Mouse (Mus musculus) heart, postnatal 0 days (tissue): ENCODE measurements around the gene Nat8f2.
"Not testable (repeated sequence)": the region's sequence is repeated elsewhere in the genome, so short reads cannot be mapped to it uniquely, and the experiment has no call there.

Source experiments
- CTCF ChIP-seq: IDR thresholded peaks from 2 replicates; pipeline ENCODE4 v1.5.1; 2016; ENCODE audit warnings: antibody characterized with exemption, control low read depth, low read depth
- EP300 ChIP-seq: IDR thresholded peaks from 2 replicates; pipeline ENCODE4 v1.6.1; 2016; ENCODE audit warnings: antibody characterized with exemption, low read depth

DNA sequence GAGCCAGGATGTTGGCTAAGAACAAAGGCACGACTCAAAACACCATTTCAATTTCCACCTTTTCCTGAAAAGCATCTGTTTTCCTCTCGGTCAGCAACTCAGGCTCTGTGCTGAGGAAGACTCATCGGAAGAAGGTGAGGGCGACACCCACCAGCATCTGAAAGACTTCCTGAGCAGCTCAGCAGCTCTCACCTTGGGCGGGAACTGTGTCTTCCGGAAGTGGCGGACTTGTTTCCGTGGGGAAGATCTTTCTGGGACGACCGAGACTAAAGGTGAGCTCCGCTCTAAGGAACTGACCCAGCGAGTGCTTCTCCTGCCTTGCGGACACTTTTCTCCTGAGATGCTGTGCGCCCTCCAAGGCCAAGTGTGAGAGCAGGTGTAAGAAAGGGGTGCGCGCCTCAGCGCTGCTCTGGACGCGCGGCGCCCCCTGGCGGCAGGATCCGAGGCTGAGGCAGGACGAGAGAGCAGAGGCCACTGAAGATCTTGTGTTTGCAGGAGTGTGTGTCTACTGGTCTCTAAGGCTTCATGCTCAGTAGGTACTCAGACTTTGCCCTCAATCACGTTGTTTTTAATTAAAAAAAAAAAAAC, 26.2 kb upstream of the Nat8f2 start:
- TF ChIP-seq CTCF: peak; percentile 42
- TF ChIP-seq EP300: not testable (repeated sequence)
